Mouse (Mus musculus) frontal cortex, postnatal 14 days (tissue): ENCODE results near the gene Btla.

Source experiments
- DNase-seq, 2 experiments: peaks; one replicate each; pipeline ENCODE4 v3.0.0; 2022; ENCODE audit warnings: low spot score in 2 of 2

Btla gene

GRCm38 (mm10) chr16:45259663-45260062 lies 35.5 kb downstream of the Btla start:
- no peak for DNase-seq

DNA sequence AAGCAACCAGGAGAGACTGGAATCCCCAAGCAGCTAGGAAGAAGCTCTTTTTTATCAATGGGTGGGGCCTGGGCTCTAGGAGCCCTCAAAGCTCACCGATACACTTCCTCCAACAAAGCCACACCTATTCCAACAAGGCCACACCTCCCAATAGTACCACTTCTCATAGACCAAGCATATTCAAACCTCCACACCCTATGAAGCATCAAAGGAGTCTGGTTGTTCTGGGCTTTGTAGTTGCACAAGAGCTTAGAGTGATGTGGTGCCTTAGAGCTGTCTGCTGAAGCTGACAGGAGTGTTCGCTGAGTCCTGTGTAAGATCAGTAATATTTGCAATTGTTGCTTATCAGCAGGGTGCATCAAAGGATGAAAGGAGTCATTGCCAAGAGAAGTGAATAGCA lies 37.2 kb downstream of the Btla start:
- DNase-seq, result no peak

- DNase-seq, result no peak
Observed at GRCm38 (mm10) chr16:45262051-45262450, 37.9 kb downstream of the Btla start.

DNA sequence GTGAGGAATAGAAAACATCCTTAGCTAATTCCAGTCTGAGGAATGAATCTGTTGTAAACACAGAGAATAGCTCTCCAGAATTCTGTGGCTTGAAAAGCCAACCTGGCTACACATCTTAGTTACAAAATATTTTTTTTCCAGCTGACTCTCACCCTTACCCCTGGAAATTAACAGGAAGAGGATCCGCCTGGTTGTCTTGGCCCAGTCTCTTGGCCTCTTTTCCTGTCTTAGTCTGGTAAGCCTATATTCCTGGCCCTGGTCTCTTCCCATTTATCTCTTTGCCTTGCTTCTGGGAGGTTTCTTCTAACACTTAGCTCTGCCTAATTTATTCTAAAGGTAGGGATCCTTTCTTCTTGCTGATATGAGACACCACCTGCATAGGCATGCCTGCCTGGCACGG lies 45.8 kb downstream of the Btla start:
- no peak for DNase-seq

DNA sequence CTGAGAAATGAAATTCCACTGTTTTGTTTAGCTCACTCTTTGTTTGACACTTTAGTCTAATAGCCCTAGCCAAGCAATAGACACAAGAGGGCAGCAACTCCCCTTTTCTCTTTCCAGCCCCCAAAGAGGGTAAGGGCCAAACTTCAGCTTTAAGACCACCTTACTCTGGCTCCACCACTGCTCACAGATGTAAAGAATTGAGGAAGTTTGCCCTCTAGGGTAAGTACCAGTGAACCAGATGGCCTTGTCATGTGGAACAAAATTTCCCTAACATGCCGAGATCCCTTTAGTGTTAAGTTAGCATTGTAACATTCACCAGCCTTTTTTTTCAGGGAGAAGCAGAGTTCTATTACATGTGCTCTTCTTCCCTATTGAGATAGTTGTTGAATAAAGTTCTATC lies 59.0 kb downstream of the Btla start:
- DNase-seq, result no peak

GRCm38 (mm10) chr16:45297806-45298205 lies 73.7 kb downstream of the Btla start:
- no peak for DNase-seq
